Mouse (Mus musculus) midbrain, postnatal 0 days (tissue): ENCODE measurements at regions not wholly inside any gene's neighbourhood (a gene's known extent, or its start where the extent isn't known, plus 50 kb on each side); places are given as distances from the start of the nearest gene placed in this dataset.

Source experiments
- ATAC-seq: fragments of 200-750 bp; cut with Nextera tagmentation; 2 replicates; pipeline ENCODE4 v1.8.0; 2017; ENCODE audit warnings: moderate number of reproducible peaks, mild to moderate bottlenecking, moderate TSS enrichment, moderate library complexity; ENCODE audit not compliant: low FRiP score
- DNase-seq: peaks from one replicate; pipeline ENCODE4 v3.0.0-alpha.2; 2015; ENCODE audit warnings: low spot score
- H3K27ac ChIP-seq: fragments of 300-500 bp; sonication (generic); 2 replicates; pipeline ENCODE4 v1.5.1; 2014; ENCODE audit warnings: low read depth, mild to moderate bottlenecking, low read length, mixed read lengths
- H3K27me3 ChIP-seq: fragments of 300-500 bp; sonication (generic); 2 replicates; pipeline ENCODE4 v1.6.1; 2014; ENCODE audit warnings: low read length, control low read depth, mixed read lengths; ENCODE audit not compliant: insufficient read depth
- H3K36me3 ChIP-seq: fragments of 300-500 bp; sonication (generic); 2 replicates; pipeline ENCODE4 v1.6.1; 2014; ENCODE audit warnings: low read length, control low read depth, mixed read lengths; ENCODE audit not compliant: insufficient read depth
- H3K4me1 ChIP-seq: fragments of 300-500 bp; sonication (generic); 2 replicates; pipeline ENCODE4 v1.6.1; 2014; ENCODE audit warnings: mild to moderate bottlenecking, control low read depth, antibody characterized with exemption, low read length, mixed read lengths; ENCODE audit not compliant: insufficient read depth
- H3K4me2 ChIP-seq: fragments of 300-500 bp; sonication (generic); 2 replicates; pipeline ENCODE4 v1.6.1; 2014; ENCODE audit warnings: low read depth, mild to moderate bottlenecking, low read length, mixed read lengths; ENCODE audit not compliant: poor library complexity, severe bottlenecking
- H3K4me3 ChIP-seq: fragments of 300-500 bp; sonication (generic); 2 replicates; pipeline ENCODE4 v1.5.1; 2014; ENCODE audit warnings: low read depth, mild to moderate bottlenecking, low read length, moderate library complexity
- H3K9ac ChIP-seq: fragments of 300-500 bp; sonication (generic); replicated peaks from 2 replicates; pipeline ENCODE4 v1.6.1; 2014; ENCODE audit warnings: mild to moderate bottlenecking, low read length, moderate library complexity, mixed read lengths; ENCODE audit not compliant: poor library complexity, severe bottlenecking
- H3K9me3 ChIP-seq: fragments of 300-500 bp; sonication (generic); 2 replicates; pipeline ENCODE4 v1.6.1; 2016; ENCODE audit warnings: low read length, control low read depth
- CTCF ChIP-seq: IDR thresholded peaks from 2 replicates; pipeline ENCODE4 v1.5.1; 2016; ENCODE audit warnings: antibody characterized with exemption, mild to moderate bottlenecking
- WGBS: fragments of 180-500 bp; shearing (Covaris S2); extraction: QIAGEN DNeasy Blood & Tissue Kit; methylation state at CpG from one replicate; pipeline ENCODE4 v1.1.7; 2014; 5-methylcytosine and 5-hydroxymethylcytosine counted together

GRCm38 (mm10) chr3:42977066-42977465 is 1234.7 kb downstream of the D3Ertd751e start:
- WGBS: 65% methylated on average over 2 of the region's 2 CpGs
- Histone ChIP-seq H3K36me3 (no peaks in the 10 kb centered on the region), H3K4me3 (no peak overlapping the region), H3K9ac (no peak overlapping the region), H3K27ac (no peak overlapping the region), H3K4me1 (no peaks in the 10 kb centered on the region), H3K4me2 (no peak overlapping the region), H3K9me3 (no peaks in the 10 kb centered on the region), H3K27me3 (no peaks in the 10 kb centered on the region)
- ATAC-seq (no peak), DNase-seq (peak; percentile 69)
- TF ChIP-seq CTCF: no peak
